Mouse (Mus musculus): ENCODE data around the gene Utp20. TPM values are rescaled to one million over a fixed set of nuclear protein-coding genes. Genes with fewer than 3 reads are reported as not detected.

The Utp20 gene
- polyA plus RNA-seq, 2 experiments, result 6.6 to 6.7 TPM

GRCm38 (mm10) chr10:88802236-88802635 lies 24.4 kb downstream of the Utp20 start:
- no peak for ATAC-seq (ENCODE audit: insufficient read depth)
- no peak for DNase-seq (ENCODE audit: low read depth in 3 of 3, low spot score in 3 of 3)
- Histone ChIP-seq H3K9me3 (ENCODE audit: control insufficient read depth, low read length) (no peaks in the 10 kb centered on the region), H3K4me3 (ENCODE audit: insufficient read depth in 1 of 2, low read depth in 2 of 2, low read length in 2 of 2) (no peak overlapping the region), H3K4me2 (ENCODE audit: low read depth) (no peak overlapping the region), H3K4me1 (replicated peaks; ENCODE audit: control insufficient read depth in 2 of 2, insufficient read depth in 2 of 2, low read length in 1 of 2) (no peaks in the 10 kb centered on the region), H3K9ac (replicated peaks) (no peak overlapping the region), H3K27me3 (ENCODE audit: control insufficient read depth, insufficient read depth, low read length) (no peaks in the 10 kb centered on the region), H3K36me3 (replicated peaks; ENCODE audit: control insufficient read depth, insufficient read depth, low read depth) (peaks cover 8% of the 10 kb centered on the region), H3K27ac (no peak overlapping the region)
- 65% methylated on average over 3 of the region's 3 CpGs for WGBS (ENCODE audit: insufficient replicate concordance)
- TF ChIP-seq EP300 (IDR thresholded peaks at IDR 0.05; ENCODE audit: low read depth), result no peak
- no peak for TF ChIP-seq CTCF (IDR thresholded peaks at IDR 0.05; ENCODE audit: low read depth)

GRCm38 (mm10) chr10:88799381-88799780 lies 27.2 kb downstream of the Utp20 start:
- no peak overlapping the region for H3K9ac ChIP-seq (replicated peaks)
- ATAC-seq (ENCODE audit: insufficient read depth), result no peak
- H3K27ac ChIP-seq, result no peak overlapping the region
- TF ChIP-seq CTCF (IDR thresholded peaks at IDR 0.05; ENCODE audit: low read depth) (no peak), EP300 (IDR thresholded peaks at IDR 0.05; ENCODE audit: low read depth) (no peak)
- H3K4me2 ChIP-seq (ENCODE audit: low read depth), result no peak overlapping the region
- no peaks in the 10 kb centered on the region for H3K4me1 ChIP-seq (replicated peaks; ENCODE audit: control insufficient read depth in 2 of 2, insufficient read depth in 2 of 2, low read length in 1 of 2)
- no peak for DNase-seq (ENCODE audit: low read depth in 3 of 3, low spot score in 3 of 3)
- no peaks in the 10 kb centered on the region for H3K27me3 ChIP-seq (ENCODE audit: control insufficient read depth, insufficient read depth, low read length)
- 85% methylated on average over 7 of the region's 7 CpGs for WGBS (ENCODE audit: insufficient replicate concordance)
- peaks cover 3% of the 10 kb centered on the region for H3K36me3 ChIP-seq (replicated peaks; ENCODE audit: control insufficient read depth, insufficient read depth, low read depth)
- no peaks in the 10 kb centered on the region for H3K9me3 ChIP-seq (ENCODE audit: control insufficient read depth, low read length)
- H3K4me3 ChIP-seq (ENCODE audit: insufficient read depth in 1 of 2, low read depth in 2 of 2, low read length in 2 of 2), result no peak overlapping the region

GRCm38 (mm10) chr10:88797452-88797851 lies 29.2 kb downstream of the Utp20 start:
- Histone ChIP-seq H3K4me2 (ENCODE audit: low read depth) (no peak overlapping the region), H3K27me3 (ENCODE audit: control insufficient read depth, insufficient read depth, low read length) (no peaks in the 10 kb centered on the region), H3K9ac (replicated peaks) (no peak overlapping the region), H3K4me3 (ENCODE audit: insufficient read depth in 1 of 2, low read depth in 2 of 2, low read length in 2 of 2) (no peak overlapping the region), H3K36me3 (replicated peaks; ENCODE audit: control insufficient read depth, insufficient read depth, low read depth) (peaks cover 3% of the 10 kb centered on the region), H3K4me1 (replicated peaks; ENCODE audit: control insufficient read depth in 2 of 2, insufficient read depth in 2 of 2, low read length in 1 of 2) (no peaks in the 10 kb centered on the region), H3K27ac (no peak overlapping the region), H3K9me3 (ENCODE audit: control insufficient read depth, low read length) (no peaks in the 10 kb centered on the region)
- ATAC-seq (ENCODE audit: insufficient read depth) (no peak), DNase-seq (ENCODE audit: low read depth in 3 of 3, low spot score in 3 of 3) (no peak)
- no peak for TF ChIP-seq CTCF (IDR thresholded peaks at IDR 0.05; ENCODE audit: low read depth)
- no peak for TF ChIP-seq EP300 (IDR thresholded peaks at IDR 0.05; ENCODE audit: low read depth)

GRCm38 (mm10) chr10:88796939-88797338 lies 29.7 kb downstream of the Utp20 start:
- Histone ChIP-seq H3K9ac (replicated peaks) (no peak overlapping the region), H3K9me3 (ENCODE audit: control insufficient read depth, low read length) (no peaks in the 10 kb centered on the region), H3K4me2 (ENCODE audit: low read depth) (no peak overlapping the region), H3K27ac (no peak overlapping the region), H3K27me3 (ENCODE audit: control insufficient read depth, insufficient read depth, low read length) (no peaks in the 10 kb centered on the region), H3K4me1 (replicated peaks; ENCODE audit: control insufficient read depth in 2 of 2, insufficient read depth in 2 of 2, low read length in 1 of 2) (no peaks in the 10 kb centered on the region), H3K36me3 (replicated peaks; ENCODE audit: control insufficient read depth, insufficient read depth, low read depth) (peaks cover 3% of the 10 kb centered on the region), H3K4me3 (ENCODE audit: insufficient read depth in 1 of 2, low read depth in 2 of 2, low read length in 2 of 2) (no peak overlapping the region)
- 68% methylated on average over 4 of the region's 4 CpGs for WGBS (ENCODE audit: insufficient replicate concordance)
- DNase-seq (ENCODE audit: low read depth in 3 of 3, low spot score in 3 of 3) (no peak), ATAC-seq (ENCODE audit: insufficient read depth) (no peak)
- TF ChIP-seq CTCF (IDR thresholded peaks at IDR 0.05; ENCODE audit: low read depth) (no peak), EP300 (IDR thresholded peaks at IDR 0.05; ENCODE audit: low read depth) (no peak)

GRCm38 (mm10) chr10:88795226-88795625 lies 31.4 kb downstream of the Utp20 start:
- DNase-seq (ENCODE audit: low read depth in 3 of 3, low spot score in 3 of 3), result no peak
- no peak for ATAC-seq (ENCODE audit: insufficient read depth)
- H3K4me1 ChIP-seq (replicated peaks; ENCODE audit: control insufficient read depth in 2 of 2, insufficient read depth in 2 of 2, low read length in 1 of 2), result no peaks in the 10 kb centered on the region
- WGBS (ENCODE audit: insufficient replicate concordance), result 55% methylated on average over 7 of the region's 7 CpGs
- no peak overlapping the region for H3K4me3 ChIP-seq (ENCODE audit: insufficient read depth in 1 of 2, low read depth in 2 of 2, low read length in 2 of 2)
- H3K9me3 ChIP-seq (ENCODE audit: control insufficient read depth, low read length), result no peaks in the 10 kb centered on the region
- no peak overlapping the region for H3K27ac ChIP-seq
- H3K9ac ChIP-seq (replicated peaks), result no peak overlapping the region
- peaks cover 3% of the 10 kb centered on the region for H3K36me3 ChIP-seq (replicated peaks; ENCODE audit: control insufficient read depth, insufficient read depth, low read depth)
- no peaks in the 10 kb centered on the region for H3K27me3 ChIP-seq (ENCODE audit: control insufficient read depth, insufficient read depth, low read length)
- TF ChIP-seq EP300 (IDR thresholded peaks at IDR 0.05; ENCODE audit: low read depth), result no peak
- no peak overlapping the region for H3K4me2 ChIP-seq (ENCODE audit: low read depth)
